8 mouse cellular contexts compared by ENCODE assay signal in genomic region chr12:103367620-103368325, GRCm38 (mm10). TPM values are rescaled to one million over a fixed set of nuclear protein-coding genes. Genes with fewer than 3 reads are reported as not detected.
DNase-seq lines count a peak whose midpoint lies in the region; ATAC-seq and TF ChIP-seq lines count a peak whose summit lies in the region.

No protein-coding gene starts in this region.

- H3K9ac ChIP-seq in forebrain, embryonic 12.5 days = no peak overlapping the region
- H3K9ac ChIP-seq in heart, postnatal 0 days (replicated peaks; ENCODE audit: low read depth, low read length) = no peak overlapping the region

- no peaks in the 10 kb centered on the region for H3K36me3 ChIP-seq in E14TG2a.4 (ENCODE audit: insufficient read depth, low read length)
- no peaks in the 10 kb centered on the region for H3K36me3 ChIP-seq in forebrain, embryonic 12.5 days (replicated peaks)
- H3K36me3 ChIP-seq in heart, postnatal 0 days (replicated peaks; ENCODE audit: control insufficient read depth, insufficient read depth, low read length) = no peaks in the 10 kb centered on the region

- peaks cover 37% of the 10 kb centered on the region for H3K27me3 ChIP-seq in E14TG2a.4 (ENCODE audit: insufficient read depth, low read length)
- peaks cover 13% of the 10 kb centered on the region for H3K27me3 ChIP-seq in forebrain, embryonic 12.5 days
- no peaks in the 10 kb centered on the region for H3K27me3 ChIP-seq in heart, postnatal 0 days (ENCODE audit: control insufficient read depth, insufficient read depth, low read length)

- H3K27ac ChIP-seq in forebrain, embryonic 12.5 days = no peak overlapping the region
- no peak overlapping the region for H3K27ac ChIP-seq in heart, postnatal 0 days (ENCODE audit: low read depth)

- WGBS in forebrain, embryonic 12.5 days = 18% methylated on average over 18 of the region's 18 CpGs
- 14% methylated on average over 18 of the region's 18 CpGs for WGBS in heart, postnatal 0 days
- 17% methylated on average over 18 of the region's 18 CpGs for WGBS in lung, adult 2 months

- peak; percentile 81 for DNase-seq in brain, embryonic 14.5 days (ENCODE audit: low read depth)
- DNase-seq in heart, postnatal 0 days (ENCODE audit: low spot score) = peak; percentile 78
- peak; percentile 62 to 85 for DNase-seq in kidney, postnatal 25 days
- DNase-seq in lung, adult 2 months = peak; percentile 61
- peak; percentile 58 to 72 for DNase-seq in thymus, postnatal 36 days

- no peak for TF ChIP-seq EP300 in heart, postnatal 0 days (IDR thresholded peaks at IDR 0.05; ENCODE audit: low read depth)

- TF ChIP-seq CTCF in E14TG2a.4 (conservative IDR thresholded peaks at IDR 0.05; ENCODE audit: low read length) = peak; percentile 81
- TF ChIP-seq CTCF in brain, embryonic 14.5 days (IDR thresholded peaks at IDR 0.05; ENCODE audit: borderline replicate concordance, extremely low read depth, insufficient read depth, insufficient read length) = peak; percentile 93
- peak; percentile 81 for TF ChIP-seq CTCF in heart, postnatal 0 days (IDR thresholded peaks at IDR 0.05; ENCODE audit: low read depth)
- peak; percentile 59 for TF ChIP-seq CTCF in lung, adult 2 months (IDR thresholded peaks at IDR 0.05; ENCODE audit: insufficient read depth, low read length)

- peak overlapping the region; percentile 33 for H3K4me2 ChIP-seq in forebrain, embryonic 12.5 days
- peak overlapping the region; percentile 38 for H3K4me2 ChIP-seq in heart, postnatal 0 days (ENCODE audit: low read depth, low read length)

- TF ChIP-seq POLR2A in brain, embryonic 14.5 days (IDR thresholded peaks at IDR 0.05; ENCODE audit: borderline replicate concordance, extremely low read depth, insufficient read depth, insufficient read length, poor library complexity, severe bottlenecking) = no peak
- no peak for TF ChIP-seq POLR2A in lung, adult 2 months (IDR thresholded peaks at IDR 0.05; ENCODE audit: borderline replicate concordance, extremely low read depth, low read depth, low read length)

- H3K4me3 ChIP-seq in E14TG2a.4 (replicated peaks; ENCODE audit: low read length) = peak overlapping the region; percentile 45
- H3K4me3 ChIP-seq in forebrain, embryonic 12.5 days (replicated peaks) = no peak overlapping the region
- H3K4me3 ChIP-seq in heart, postnatal 0 days (ENCODE audit: low read depth, low read length) = 0 out of 2 replicates have a peak overlapping the region, but pooled peaks have one; percentile 8
- no peak overlapping the region for H3K4me3 ChIP-seq in lung, adult 2 months (replicated peaks; ENCODE audit: extremely low read depth, low read depth, low read length)

- peak; percentile 80 for ATAC-seq in forebrain, embryonic 12.5 days (ENCODE audit: low FRiP score)
- ATAC-seq in heart, postnatal 0 days (ENCODE audit: insufficient read depth, low read depth) = peak; percentile 81
- 0 out of 2 replicates have a peak, but pooled peaks have one; percentile 13 for ATAC-seq in neutrophil, adult 5-6 weeks (ENCODE audit: extremely low read depth, insufficient number of reproducible peaks, low FRiP score, poor library complexity, severe bottlenecking)

- no peaks in the 10 kb centered on the region for H3K9me3 ChIP-seq in E14TG2a.4 (ENCODE audit: low read length)
- H3K9me3 ChIP-seq in forebrain, embryonic 12.5 days = no peaks in the 10 kb centered on the region
- no peaks in the 10 kb centered on the region for H3K9me3 ChIP-seq in heart, postnatal 0 days (replicated peaks; ENCODE audit: control insufficient read depth, low read length)

- peaks cover 12% of the 10 kb centered on the region for H3K4me1 ChIP-seq in E14TG2a.4 (replicated peaks; ENCODE audit: low read depth, low read length)
- H3K4me1 ChIP-seq in forebrain, embryonic 12.5 days = peaks cover 3% of the 10 kb centered on the region; the same call in 1 of the 2 replicates
- H3K4me1 ChIP-seq in heart, postnatal 0 days (ENCODE audit: control insufficient read depth, insufficient read depth) = peaks cover 4% of the 10 kb centered on the region
- H3K4me1 ChIP-seq in lung, adult 2 months (ENCODE audit: control insufficient read depth, insufficient read depth, low read length) = no peaks in the 10 kb centered on the region

RNA-seq across cellular contexts. Expression of gene Asb2, which starts 12.0 kb away (rescaled TPM):
- 1.2 and 1.3 TPM in 2 replicates for polyA plus RNA-seq in brain, embryonic 14.5 days (2012; rRNA removed)
- polyA plus RNA-seq in forebrain, embryonic 12.5 days (2016; fragmentation: Nextera tagmentation; extraction: Ambion mirVana) = 0.56 and 0.65 TPM in 2 replicates
- 572 and 632 TPM in 2 replicates for total RNA-seq in heart, postnatal 0 days (2014; rRNA removed; ENCODE audit: low replicate concordance)
- 289 and 380 TPM in 2 replicates for polyA plus RNA-seq in heart, postnatal 0 days (2015; fragmentation: Nextera tagmentation; extraction: Ambion mirVana)
- 24.4 and 35.1 TPM in 2 replicates for polyA plus RNA-seq in lung, adult 2 months (2012; rRNA removed)
- not detected in 2 replicates for total RNA-seq in neutrophil, adult 5-6 weeks (2017)

RNA-seq across cellular contexts. Expression of gene Otub2, which starts 20.7 kb away (rescaled TPM):
- polyA plus RNA-seq in brain, embryonic 14.5 days (2012; rRNA removed) = 17.7 and 18.0 TPM in 2 replicates
- polyA plus RNA-seq in forebrain, embryonic 12.5 days (2016; fragmentation: Nextera tagmentation; extraction: Ambion mirVana) = 13.7 and 15.1 TPM in 2 replicates
- total RNA-seq in heart, postnatal 0 days (2014; rRNA removed; ENCODE audit: low replicate concordance) = 8.6 and 12.2 TPM in 2 replicates
- polyA plus RNA-seq in heart, postnatal 0 days (2015; fragmentation: Nextera tagmentation; extraction: Ambion mirVana) = 5.0 and 5.7 TPM in 2 replicates
- polyA plus RNA-seq in lung, adult 2 months (2012; rRNA removed) = 5.0 and 10.4 TPM in 2 replicates
- total RNA-seq in neutrophil, adult 5-6 weeks (2017) = 2.8 TPM in 2 replicates

RNA-seq across cellular contexts. Expression of gene 9330161L09Rik, which starts 39.8 kb away (rescaled TPM):
- 2.1 and 3.6 TPM in 2 replicates for polyA plus RNA-seq in brain, embryonic 14.5 days (2012; rRNA removed)
- 0.38 and 0.87 TPM in 2 replicates for polyA plus RNA-seq in forebrain, embryonic 12.5 days (2016; fragmentation: Nextera tagmentation; extraction: Ambion mirVana)
- total RNA-seq in heart, postnatal 0 days (2014; rRNA removed; ENCODE audit: low replicate concordance) = 2.5 and 2.8 TPM in 2 replicates
- 0.27 and 0.34 TPM in 2 replicates for polyA plus RNA-seq in heart, postnatal 0 days (2015; fragmentation: Nextera tagmentation; extraction: Ambion mirVana)
- polyA plus RNA-seq in lung, adult 2 months (2012; rRNA removed) = 0.96 and 1.2 TPM in 2 replicates
- total RNA-seq in neutrophil, adult 5-6 weeks (2017) = 1.6 and 2.3 TPM in 2 replicates

RNA-seq across cellular contexts. Expression of gene Fam181a, which starts 57.0 kb away (rescaled TPM):
- polyA plus RNA-seq in brain, embryonic 14.5 days (2012; rRNA removed) = 12.3 and 16.0 TPM in 2 replicates
- 14.1 and 17.4 TPM in 2 replicates for polyA plus RNA-seq in forebrain, embryonic 12.5 days (2016; fragmentation: Nextera tagmentation; extraction: Ambion mirVana)
- total RNA-seq in heart, postnatal 0 days (2014; rRNA removed; ENCODE audit: low replicate concordance) = not detected in 2 replicates
- not detected in 2 replicates for polyA plus RNA-seq in heart, postnatal 0 days (2015; fragmentation: Nextera tagmentation; extraction: Ambion mirVana)
- 0.47 and 1.00 TPM in 2 replicates for polyA plus RNA-seq in lung, adult 2 months (2012; rRNA removed)
- not detected in 2 replicates for total RNA-seq in neutrophil, adult 5-6 weeks (2017)

RNA-seq across cellular contexts. Expression of gene Ddx24, which starts 57.9 kb away (rescaled TPM):
- polyA plus RNA-seq in brain, embryonic 14.5 days (2012; rRNA removed) = 65.2 and 82.8 TPM in 2 replicates
- 127 and 134 TPM in 2 replicates for polyA plus RNA-seq in forebrain, embryonic 12.5 days (2016; fragmentation: Nextera tagmentation; extraction: Ambion mirVana)
- total RNA-seq in heart, postnatal 0 days (2014; rRNA removed; ENCODE audit: low replicate concordance) = 86.1 and 165 TPM in 2 replicates
- 80.0 and 95.3 TPM in 2 replicates for polyA plus RNA-seq in heart, postnatal 0 days (2015; fragmentation: Nextera tagmentation; extraction: Ambion mirVana)
- polyA plus RNA-seq in lung, adult 2 months (2012; rRNA removed) = 33.4 and 35.6 TPM in 2 replicates
- 136 and 137 TPM in 2 replicates for total RNA-seq in neutrophil, adult 5-6 weeks (2017)

Comparison
In these comparisons a context has a peak if more than half of its experiments do, and no peak if none do; other contexts are left out.
1. H3K4me3 ChIP-seq: peak in E14TG2a.4 (single experiment) and heart, postnatal 0 days (single experiment); none in forebrain, embryonic 12.5 days (single experiment) and lung, adult 2 months (single experiment).
2. ATAC-seq: peak in every context shown above with its lines; median percentile 81 in heart, postnatal 0 days; 80 in forebrain, embryonic 12.5 days; 13 in neutrophil, adult 5-6 weeks.
3. RNA of gene Asb2, which starts 12.0 kb away (polyA plus RNA-seq): 289 to 380 TPM in heart, postnatal 0 days and 24.4 to 35.1 TPM in lung, adult 2 months; 1.2 to 1.3 TPM in brain, embryonic 14.5 days and 0.56 to 0.65 TPM in forebrain, embryonic 12.5 days; every median in the first group is over 10 times any median in the second.
4. Peak in every context shown above with its lines, with median percentiles within 50 percentile points of each other: CTCF ChIP-seq and DNase-seq.